Mouse (Mus musculus): ENCODE data around the gene Aip. TPM values are rescaled to one million over a fixed set of nuclear protein-coding genes. Genes with fewer than 3 reads are reported as not detected.

Gene Aip
- polyA plus RNA-seq, 1 experiment from 2014 or later: 97.7 TPM

- H3K9me3 ChIP-seq: no peaks in the 10 kb centered on the region
- no peaks in the 10 kb centered on the region for H3K27me3 ChIP-seq
- 84% methylated on average over 11 of the region's 11 CpGs for WGBS
- H3K4me2 ChIP-seq: no peak overlapping the region
- H3K4me3 ChIP-seq: no peak overlapping the region
- no peak for ATAC-seq (ENCODE audit: insufficient number of reproducible peaks, low FRiP score, low TSS enrichment, low read depth)
- peaks cover 26% of the 10 kb centered on the region for H3K4me1 ChIP-seq
- no peak overlapping the region for H3K27ac ChIP-seq
- H3K9ac ChIP-seq: no peak overlapping the region
- peaks cover 67% of the 10 kb centered on the region for H3K36me3 ChIP-seq
Observed at GRCm38 (mm10) chr19:4115816-4116215, 9.8 kb downstream of the Aip start.

DNA sequence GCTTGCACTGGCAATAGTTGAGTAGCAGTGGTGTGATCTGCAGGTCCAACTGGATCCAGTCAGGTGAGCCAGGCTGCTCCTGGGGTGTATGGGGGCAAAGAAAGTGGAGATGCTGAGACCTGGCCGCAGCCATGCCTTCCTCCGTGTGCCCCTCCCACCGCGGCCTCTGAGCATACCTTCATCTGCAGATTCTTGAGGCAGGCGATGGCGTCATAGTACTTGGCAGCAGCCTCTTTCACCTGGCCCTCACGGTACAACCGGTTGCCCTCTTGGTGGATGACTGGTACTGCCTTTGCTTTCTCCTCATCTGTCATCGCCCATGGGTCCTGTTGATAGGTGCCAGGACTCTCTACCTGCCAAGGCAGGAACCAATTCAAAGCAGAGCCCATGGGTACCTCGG lies 10.5 kb downstream of the Aip start:
- no peaks in the 10 kb centered on the region for H3K9me3 ChIP-seq
- no peaks in the 10 kb centered on the region for H3K27me3 ChIP-seq
- 94% methylated on average over 10 of the region's 10 CpGs for WGBS
- H3K4me2 ChIP-seq: no peak overlapping the region
- H3K36me3 ChIP-seq: peaks cover 67% of the 10 kb centered on the region
- H3K27ac ChIP-seq: no peak overlapping the region
- no peak overlapping the region for H3K4me3 ChIP-seq
- no peak overlapping the region for H3K9ac ChIP-seq
- H3K4me1 ChIP-seq: peaks cover 20% of the 10 kb centered on the region
- ATAC-seq (ENCODE audit: insufficient number of reproducible peaks, low FRiP score, low TSS enrichment, low read depth): no peak

DNA sequence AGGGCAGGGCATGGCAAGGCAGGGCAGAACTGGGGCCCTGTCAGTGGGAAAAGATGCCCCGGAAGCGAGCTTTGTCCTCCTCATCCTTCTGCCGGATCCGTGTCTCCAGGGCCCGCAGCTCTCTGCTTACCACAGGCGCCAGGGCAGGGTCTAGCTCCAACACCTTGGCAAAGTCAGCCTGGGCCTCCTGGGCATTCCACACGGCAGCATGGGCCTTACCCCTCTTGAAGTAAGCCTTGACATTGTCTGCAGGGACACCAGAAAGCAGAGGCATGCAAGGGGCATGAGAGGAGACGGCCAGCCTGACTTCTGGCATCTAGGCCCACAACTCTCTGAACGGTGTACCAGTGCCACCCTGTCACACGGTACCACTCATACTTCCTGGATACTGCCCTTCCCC lies 11.1 kb downstream of the Aip start:
- no peak overlapping the region for H3K4me3 ChIP-seq
- WGBS: 89% methylated on average over 10 of the region's 10 CpGs
- no peak overlapping the region for H3K4me2 ChIP-seq
- H3K9me3 ChIP-seq: no peaks in the 10 kb centered on the region
- peaks cover 18% of the 10 kb centered on the region for H3K4me1 ChIP-seq
- no peak overlapping the region; the same call in 1 of the 2 replicates for H3K27ac ChIP-seq
- H3K9ac ChIP-seq: no peak overlapping the region
- H3K36me3 ChIP-seq: peaks cover 67% of the 10 kb centered on the region
- ATAC-seq (ENCODE audit: insufficient number of reproducible peaks, low FRiP score, low TSS enrichment, low read depth): no peak
- H3K27me3 ChIP-seq: no peaks in the 10 kb centered on the region

- 25% methylated on average over 5 of the region's 5 CpGs for WGBS
- no peaks in the 10 kb centered on the region for H3K9me3 ChIP-seq
- H3K4me3 ChIP-seq: no peak overlapping the region
- no peak for ATAC-seq (ENCODE audit: insufficient number of reproducible peaks, low FRiP score, low TSS enrichment, low read depth)
- peak overlapping the region; percentile 48 for H3K27ac ChIP-seq
- no peak overlapping the region for H3K4me2 ChIP-seq
- no peak overlapping the region for H3K9ac ChIP-seq
- peaks cover 67% of the 10 kb centered on the region for H3K36me3 ChIP-seq
- peaks cover 18% of the 10 kb centered on the region for H3K4me1 ChIP-seq
- H3K27me3 ChIP-seq: no peaks in the 10 kb centered on the region
Observed at GRCm38 (mm10) chr19:4113806-4114230, 11.8 kb downstream of the Aip start.

- peak; percentile 17; the same call in 1 of the 2 replicates for ATAC-seq (ENCODE audit: insufficient number of reproducible peaks, low FRiP score, low TSS enrichment, low read depth)
Observed at GRCm38 (mm10) chr19:4113186-4113805, 12.4 kb downstream of the Aip start.

GRCm38 (mm10) chr19:4112063-4112960 lies 13.3 kb downstream of the Aip start:
- no peak overlapping the region for H3K4me3 ChIP-seq
- H3K9ac ChIP-seq: no peak overlapping the region
- peaks cover 18% of the 10 kb centered on the region for H3K4me1 ChIP-seq
- no peak for ATAC-seq (ENCODE audit: insufficient number of reproducible peaks, low FRiP score, low TSS enrichment, low read depth)
- peaks cover 59% of the 10 kb centered on the region for H3K36me3 ChIP-seq
- no peak overlapping the region for H3K27ac ChIP-seq
- no peaks in the 10 kb centered on the region for H3K9me3 ChIP-seq
- H3K27me3 ChIP-seq: no peaks in the 10 kb centered on the region
- H3K4me2 ChIP-seq: no peak overlapping the region
- WGBS: 96% methylated on average over 26 of the region's 26 CpGs

More at GRCm38 (mm10) chr19:4113186-4113805, 12.4 kb downstream of the Aip start:
- H3K36me3 ChIP-seq: peaks cover 67% of the 10 kb centered on the region
- no peak overlapping the region for H3K4me2 ChIP-seq
- no peaks in the 10 kb centered on the region for H3K27me3 ChIP-seq
- H3K9ac ChIP-seq: no peak overlapping the region
- no peak overlapping the region for H3K4me3 ChIP-seq
- H3K9me3 ChIP-seq: no peaks in the 10 kb centered on the region
- WGBS: 63% methylated on average over 13 of the region's 13 CpGs
- peaks cover 18% of the 10 kb centered on the region for H3K4me1 ChIP-seq
- H3K27ac ChIP-seq: peak overlapping the region; percentile 48

GRCm38 (mm10) chr19:4108535-4108934 lies 17.1 kb downstream of the Aip start:
- no peaks in the 10 kb centered on the region for H3K9me3 ChIP-seq
- 80% methylated on average over 9 of the region's 9 CpGs for WGBS
- no peak overlapping the region for H3K27ac ChIP-seq
- no peak overlapping the region for H3K9ac ChIP-seq
- H3K4me1 ChIP-seq: peaks cover 5% of the 10 kb centered on the region
- H3K4me2 ChIP-seq: no peak overlapping the region
- ATAC-seq (ENCODE audit: insufficient number of reproducible peaks, low FRiP score, low TSS enrichment, low read depth): no peak
- no peaks in the 10 kb centered on the region for H3K27me3 ChIP-seq
- H3K36me3 ChIP-seq: peaks cover 21% of the 10 kb centered on the region
- no peak overlapping the region for H3K4me3 ChIP-seq

DNA sequence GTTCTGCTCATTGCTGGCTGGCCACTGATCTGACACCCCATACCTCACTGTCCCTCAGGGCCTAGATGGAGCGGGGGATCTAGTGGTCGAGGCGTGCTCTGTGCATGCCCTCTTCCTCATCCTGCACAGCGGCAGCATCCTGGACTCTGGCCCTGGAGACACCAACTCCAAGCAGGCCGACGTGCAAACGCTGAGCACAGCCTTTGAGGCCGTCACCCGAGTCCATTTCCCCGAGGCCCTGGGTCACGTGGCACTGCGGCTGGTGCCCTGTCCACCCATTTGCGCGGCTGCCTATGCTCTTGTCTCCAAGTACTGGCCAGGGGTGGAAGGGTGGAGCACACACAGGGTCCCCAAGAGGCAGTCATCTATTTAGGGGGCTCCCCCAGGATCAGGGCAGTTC lies 19.0 kb downstream of the Aip start:
- Histone ChIP-seq H3K9ac (no peak overlapping the region), H3K27ac (no peak overlapping the region), H3K27me3 (peaks cover 12% of the 10 kb centered on the region), H3K4me3 (no peak overlapping the region), H3K36me3 (peaks cover 3% of the 10 kb centered on the region), H3K4me2 (no peak overlapping the region), H3K4me1 (no peaks in the 10 kb centered on the region), H3K9me3 (no peaks in the 10 kb centered on the region)
- WGBS: 91% methylated on average over 14 of the region's 14 CpGs
- no peak for ATAC-seq (ENCODE audit: insufficient number of reproducible peaks, low FRiP score, low TSS enrichment, low read depth)

GRCm38 (mm10) chr19:4104675-4105194 lies 20.9 kb downstream of the Aip start:
- no peak for ATAC-seq (ENCODE audit: insufficient number of reproducible peaks, low FRiP score, low TSS enrichment, low read depth)
- Histone ChIP-seq H3K4me1 (peaks cover 16% of the 10 kb centered on the region), H3K36me3 (no peaks in the 10 kb centered on the region), H3K27me3 (peaks cover 31% of the 10 kb centered on the region), H3K4me2 (no peak overlapping the region), H3K9ac (no peak overlapping the region), H3K9me3 (no peaks in the 10 kb centered on the region), H3K4me3 (no peak overlapping the region), H3K27ac (no peak overlapping the region)
- WGBS: 87% methylated on average over 16 of the region's 16 CpGs

DNA sequence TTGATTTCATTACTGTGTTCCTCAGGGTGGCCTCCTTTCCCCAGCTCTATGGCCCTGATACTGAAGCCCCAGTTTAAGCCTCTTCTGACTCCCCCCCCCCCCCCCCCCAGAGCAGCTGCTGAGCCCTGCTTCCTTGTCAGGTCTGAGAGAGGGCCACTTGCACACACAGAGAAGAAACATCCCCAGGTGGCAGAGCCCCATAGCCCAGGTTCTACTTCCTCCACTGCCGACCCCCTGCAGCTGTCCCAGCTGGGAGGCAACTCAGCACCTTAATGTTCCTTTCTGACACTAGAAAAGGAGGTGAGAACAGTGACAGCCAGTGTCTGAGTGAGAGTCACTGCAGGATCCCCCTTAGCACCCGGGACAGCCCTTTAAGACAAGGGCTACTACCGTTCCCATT lies 21.9 kb downstream of the Aip start:
- H3K4me2 ChIP-seq: no peak overlapping the region
- no peak overlapping the region for H3K4me3 ChIP-seq
- no peak overlapping the region for H3K9ac ChIP-seq
- peaks cover 25% of the 10 kb centered on the region for H3K4me1 ChIP-seq
- H3K9me3 ChIP-seq: no peaks in the 10 kb centered on the region
- H3K36me3 ChIP-seq: no peaks in the 10 kb centered on the region
- WGBS: 59% methylated on average over 3 of the region's 3 CpGs
- H3K27me3 ChIP-seq: peaks cover 36% of the 10 kb centered on the region
- no peak for ATAC-seq (ENCODE audit: insufficient number of reproducible peaks, low FRiP score, low TSS enrichment, low read depth)
- no peak overlapping the region for H3K27ac ChIP-seq

DNA sequence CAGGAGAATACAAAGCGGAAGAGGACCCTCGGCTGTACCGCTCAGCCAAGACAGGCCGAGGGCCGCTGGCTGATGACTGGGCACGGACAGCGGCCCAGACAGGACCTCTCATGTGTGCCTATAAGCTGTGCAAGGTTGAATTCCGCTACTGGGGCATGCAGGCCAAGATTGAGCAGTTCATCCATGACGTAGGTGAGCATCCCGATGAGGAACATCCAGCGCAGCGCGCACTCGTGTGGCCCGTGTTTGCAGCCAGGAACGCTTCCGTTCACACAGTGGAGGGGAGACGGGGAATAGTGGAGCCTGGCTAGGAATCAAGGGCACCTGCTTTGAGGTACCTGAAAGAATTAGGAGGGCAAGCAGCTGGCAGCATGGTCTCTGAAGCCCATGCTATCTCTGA lies 22.4 kb downstream of the Aip start:
- no peak for ATAC-seq (ENCODE audit: insufficient number of reproducible peaks, low FRiP score, low TSS enrichment, low read depth)
- Histone ChIP-seq H3K9me3 (no peaks in the 10 kb centered on the region), H3K36me3 (no peaks in the 10 kb centered on the region), H3K4me1 (peaks cover 30% of the 10 kb centered on the region), H3K9ac (no peak overlapping the region), H3K4me3 (no peak overlapping the region), H3K27me3 (peaks cover 36% of the 10 kb centered on the region), H3K27ac (no peak overlapping the region), H3K4me2 (no peak overlapping the region)
- 93% methylated on average over 18 of the region's 18 CpGs for WGBS

DNA sequence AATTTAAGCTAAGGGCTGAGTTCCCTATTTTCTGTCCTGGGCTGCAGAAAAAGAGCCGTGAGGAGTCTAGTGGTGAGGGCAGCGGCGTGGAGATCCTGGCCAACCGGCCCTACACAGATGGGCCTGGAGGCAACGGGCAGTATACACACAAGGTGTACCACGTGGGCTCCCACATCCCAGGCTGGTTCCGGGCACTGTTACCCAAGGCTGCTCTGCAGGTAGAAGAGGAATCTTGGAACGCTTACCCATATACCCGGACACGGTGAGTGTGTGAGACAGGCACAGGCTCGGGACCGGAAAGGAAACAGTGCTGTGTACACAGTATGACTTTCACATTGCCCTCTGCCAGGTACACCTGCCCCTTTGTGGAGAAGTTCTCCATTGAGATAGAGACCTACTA lies 23.0 kb downstream of the Aip start:
- peaks cover 36% of the 10 kb centered on the region for H3K4me1 ChIP-seq
- H3K27me3 ChIP-seq: peaks cover 36% of the 10 kb centered on the region
- no peaks in the 10 kb centered on the region for H3K36me3 ChIP-seq
- no peak overlapping the region for H3K27ac ChIP-seq
- no peak overlapping the region for H3K4me2 ChIP-seq
- no peaks in the 10 kb centered on the region for H3K9me3 ChIP-seq
- H3K4me3 ChIP-seq: no peak overlapping the region
- WGBS: 93% methylated on average over 12 of the region's 12 CpGs
- H3K9ac ChIP-seq: no peak overlapping the region
- ATAC-seq (ENCODE audit: insufficient number of reproducible peaks, low FRiP score, low TSS enrichment, low read depth): no peak
